Mouse (Mus musculus) retina, embryonic 14.5 days (tissue): ENCODE results near the gene Atf4.

Experiments used
- DNase-seq: peaks from one replicate; pipeline ENCODE4 v3.0.0-alpha.2; 2015; ENCODE audit warnings: low spot score

Atf4 gene

DNA sequence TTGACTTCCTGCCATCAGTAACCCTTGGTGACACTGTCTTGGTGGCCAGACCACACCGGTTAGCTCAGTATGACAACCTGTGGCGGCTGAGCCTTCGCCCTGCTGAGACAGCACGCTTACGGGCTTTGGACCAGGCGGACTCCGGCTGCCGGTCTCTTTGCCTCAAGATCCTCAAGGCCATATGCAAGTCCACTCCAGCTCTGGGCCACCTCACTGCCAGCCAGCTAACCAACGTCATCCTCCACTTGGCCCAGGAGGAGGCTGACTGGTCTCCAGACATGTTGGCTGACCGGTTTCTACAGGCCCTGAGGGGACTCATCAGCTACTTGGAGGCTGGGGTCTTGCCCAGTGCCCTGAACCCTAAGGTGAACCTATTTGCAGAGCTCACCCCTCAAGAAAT is 5.3 kb upstream of the Atf4 start:
- no peak for DNase-seq

DNA sequence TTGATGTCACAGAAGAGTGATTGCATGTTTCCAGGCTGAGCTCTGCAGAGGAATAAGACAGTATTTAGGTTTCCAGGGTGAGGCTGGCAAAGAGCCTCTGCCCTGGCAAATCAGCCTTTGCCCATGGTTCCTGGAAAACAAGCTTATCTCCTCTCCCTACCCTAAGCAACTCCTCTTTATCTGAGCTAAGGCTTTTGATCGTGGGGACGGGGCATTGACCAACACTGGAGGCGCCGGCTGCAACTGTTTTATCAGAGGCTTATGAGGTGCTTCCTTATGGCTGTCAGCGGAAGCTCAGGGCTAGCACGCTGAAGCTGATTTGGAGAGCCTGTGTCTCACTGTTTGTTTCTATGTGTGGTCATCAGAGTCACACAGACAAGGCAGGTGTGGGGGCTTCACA is 4.4 kb upstream of the Atf4 start:
- DNase-seq = no peak

DNA sequence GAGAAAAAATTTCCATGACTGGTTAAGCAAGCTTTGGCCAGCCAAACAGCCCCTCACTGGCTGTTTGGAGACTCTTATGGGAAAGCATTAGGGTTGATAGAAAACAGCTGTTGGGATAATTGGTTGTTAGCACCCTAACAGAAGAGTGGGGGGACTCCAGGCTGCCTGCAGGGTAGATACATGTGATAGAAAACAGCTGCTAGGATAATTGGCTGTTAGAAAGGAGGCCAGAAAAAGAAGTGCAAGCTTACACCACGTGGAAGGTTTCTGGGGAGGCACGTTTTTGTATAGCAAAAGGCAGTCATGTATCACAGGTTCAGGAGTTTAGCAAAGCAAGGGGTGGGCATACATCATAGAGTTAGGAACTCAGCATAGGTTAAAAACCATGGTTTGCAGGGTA is 1.5 kb upstream of the Atf4 start:
- no peak for DNase-seq

DNA sequence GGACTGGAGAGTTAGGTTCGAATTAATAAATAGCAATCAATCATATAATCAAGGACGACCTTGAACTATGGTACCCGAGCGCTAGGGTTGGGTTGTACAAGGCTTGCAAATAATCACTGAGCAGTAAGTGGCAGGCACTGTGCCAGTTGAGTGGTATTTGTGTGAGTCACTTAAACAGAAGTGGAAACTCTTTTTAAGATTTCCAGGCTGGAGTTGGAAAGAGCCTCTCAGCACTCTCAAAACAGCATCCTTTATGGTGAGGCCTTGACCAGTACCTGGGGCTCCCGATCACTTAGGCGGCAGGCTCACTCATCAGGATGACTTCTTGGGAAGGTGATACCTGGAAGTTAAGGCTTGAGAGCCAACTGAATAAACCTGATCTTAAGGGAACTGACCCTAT is 777 bp upstream of the Atf4 start:
- no peak for DNase-seq

DNA sequence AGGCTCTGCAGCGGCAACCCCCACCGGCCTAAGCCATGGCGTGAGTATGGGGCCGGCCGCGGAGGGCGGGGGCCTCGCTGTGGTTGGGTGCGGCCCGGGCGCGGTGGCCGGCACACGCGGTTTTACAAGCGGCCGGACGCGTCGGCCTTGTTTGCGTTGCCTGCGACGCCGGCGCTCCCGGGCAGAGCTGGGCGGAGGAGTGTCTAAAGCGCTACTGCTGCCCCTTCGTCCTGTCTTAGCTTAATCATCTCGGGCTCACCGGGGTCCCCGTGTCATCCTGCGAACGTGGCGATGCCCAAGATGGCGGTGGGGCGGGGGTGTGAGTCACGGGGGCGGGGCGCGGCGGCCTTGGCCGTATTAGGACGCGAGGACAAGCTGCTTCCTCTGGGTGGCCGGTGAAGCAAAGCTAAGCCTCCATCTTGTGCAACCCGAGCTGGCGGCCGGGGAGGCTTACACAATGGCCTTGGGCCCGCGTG is 700 bp downstream of the Atf4 start:
- DNase-seq = peak; percentile 83

DNA sequence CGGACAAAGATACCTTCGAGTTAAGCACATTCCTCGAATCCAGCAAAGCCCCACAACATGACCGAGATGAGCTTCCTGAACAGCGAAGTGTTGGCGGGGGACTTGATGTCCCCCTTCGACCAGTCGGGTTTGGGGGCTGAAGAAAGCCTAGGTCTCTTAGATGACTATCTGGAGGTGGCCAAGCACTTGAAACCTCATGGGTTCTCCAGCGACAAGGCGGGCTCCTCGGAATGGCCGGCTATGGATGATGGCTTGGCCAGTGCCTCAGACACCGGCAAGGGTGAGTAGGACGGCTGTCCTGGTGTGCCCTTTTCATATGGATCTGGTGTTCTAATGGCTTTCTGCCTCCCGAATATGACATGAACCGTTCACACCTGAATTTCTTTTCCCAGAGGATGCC is 1.3 kb downstream of the Atf4 start:
- DNase-seq = peak; percentile 14

DNA sequence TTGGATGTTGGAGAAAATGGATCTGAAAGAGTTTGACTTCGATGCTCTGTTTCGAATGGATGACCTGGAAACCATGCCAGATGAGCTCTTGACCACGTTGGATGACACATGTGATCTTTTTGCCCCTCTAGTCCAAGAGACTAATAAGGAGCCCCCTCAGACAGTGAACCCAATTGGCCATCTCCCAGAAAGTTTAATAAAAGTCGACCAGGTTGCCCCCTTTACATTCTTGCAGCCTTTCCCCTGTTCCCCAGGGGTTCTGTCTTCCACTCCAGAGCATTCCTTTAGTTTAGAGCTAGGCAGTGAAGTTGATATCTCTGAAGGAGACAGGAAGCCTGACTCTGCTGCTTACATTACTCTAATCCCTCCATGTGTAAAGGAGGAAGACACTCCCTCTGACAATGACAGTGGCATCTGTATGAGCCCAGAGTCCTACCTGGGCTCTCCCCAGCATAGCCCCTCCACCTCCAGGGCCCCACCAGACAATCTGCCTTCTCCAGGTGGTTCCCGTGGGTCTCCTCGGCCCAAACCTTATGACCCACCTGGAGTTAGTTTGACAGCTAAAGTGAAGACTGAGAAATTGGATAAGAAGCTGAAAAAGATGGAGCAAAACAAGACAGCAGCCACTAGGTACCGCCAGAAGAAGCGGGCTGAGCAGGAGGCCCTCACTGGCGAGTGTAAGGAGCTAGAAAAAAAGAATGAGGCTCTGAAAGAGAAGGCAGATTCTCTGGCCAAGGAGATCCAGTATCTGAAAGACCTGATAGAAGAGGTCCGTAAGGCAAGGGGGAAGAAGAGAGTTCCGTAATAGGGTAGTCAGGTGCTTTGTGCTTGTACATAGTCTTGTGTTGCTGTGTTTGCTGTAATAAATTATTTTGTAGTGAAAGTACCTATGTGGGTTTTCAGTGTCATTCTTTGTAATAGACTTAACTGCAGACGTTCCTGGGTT is 1.9 kb downstream of the Atf4 start:
- DNase-seq = no peak

GRCm38 (mm10) chr15:80257602-80258239 is 2.7 kb downstream of the Atf4 start:
- peak; percentile 19 for DNase-seq

- DNase-seq = peak; percentile 12
Observed at GRCm38 (mm10) chr15:80258240-80259170, 3.5 kb downstream of the Atf4 start.

- DNase-seq = no peak
Observed at GRCm38 (mm10) chr15:80259406-80260045, 4.5 kb downstream of the Atf4 start.

DNA sequence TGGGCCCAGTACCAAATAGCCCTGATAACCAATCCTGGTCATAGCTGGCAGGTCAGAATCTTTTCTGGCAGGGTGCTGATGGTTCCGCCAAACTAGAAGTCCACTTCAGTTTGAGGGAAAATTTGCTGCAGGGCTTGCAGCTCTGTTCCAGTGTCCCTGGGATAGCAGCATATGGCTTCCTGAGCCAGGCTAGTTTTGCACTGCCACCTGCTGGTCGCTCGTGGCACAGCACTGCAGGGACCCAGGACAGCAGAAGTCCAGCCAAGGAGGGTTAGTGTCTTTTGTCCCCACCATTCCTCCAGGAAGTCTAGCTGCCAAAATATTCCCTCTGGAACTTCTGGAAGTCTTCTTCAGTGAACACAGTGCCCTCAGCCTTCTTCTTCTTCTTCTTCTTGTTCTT is 5.7 kb downstream of the Atf4 start:
- peak; percentile 93 for DNase-seq

DNA sequence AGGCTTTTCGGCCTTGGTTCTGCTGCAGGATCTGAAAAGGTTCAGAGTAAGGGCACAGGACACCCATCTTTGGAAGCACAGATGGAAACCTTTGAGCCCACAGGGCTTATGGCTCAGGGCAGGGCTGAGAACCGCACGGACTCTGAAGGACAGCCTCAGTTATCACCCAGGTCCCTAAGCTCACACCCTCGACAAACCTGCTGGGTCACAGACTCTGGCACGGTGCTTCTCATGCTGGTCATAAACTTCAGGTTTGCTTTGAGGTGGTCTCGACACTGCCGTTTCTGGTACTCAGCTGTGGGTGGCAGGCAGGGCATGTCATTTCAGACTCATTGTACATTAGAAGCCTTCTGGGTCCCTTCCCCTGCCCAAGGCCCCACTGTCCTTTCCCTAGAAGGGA is 6.1 kb downstream of the Atf4 start:
- no peak for DNase-seq

GRCm38 (mm10) chr15:80263610-80264575 is 8.9 kb downstream of the Atf4 start, which contains the start of gene Rps19bp1:
Gene Rps19bp1 (minus strand): TSS chr15:80264315.
- peak; percentile 94 for DNase-seq

GRCm38 (mm10) chr15:80266281-80266680 is 11.3 kb downstream of the Atf4 start:
- DNase-seq = peak; percentile 95

GRCm38 (mm10) chr15:80271858-80272396 is 16.9 kb downstream of the Atf4 start:
- no peak for DNase-seq

DNA sequence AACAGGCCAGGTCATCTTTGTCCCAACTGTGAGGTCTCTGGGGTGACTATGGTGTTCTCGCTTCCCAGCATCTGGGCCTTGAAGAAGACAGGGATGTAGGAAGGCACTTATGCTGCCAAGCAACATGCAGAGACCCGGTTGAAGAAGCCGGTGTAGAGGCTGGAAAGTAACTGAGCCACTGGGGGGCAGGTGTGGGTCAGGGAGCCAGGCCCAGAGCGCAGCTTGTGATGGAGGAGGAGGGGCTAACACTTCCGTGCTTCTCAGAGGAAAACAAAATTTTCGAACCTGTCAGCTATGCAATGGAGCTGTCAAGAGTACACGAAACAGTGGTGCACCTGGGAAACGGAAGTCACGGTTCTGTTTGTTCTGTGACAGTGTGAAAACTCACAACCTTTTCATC is 22.1 kb downstream of the Atf4 start:
- DNase-seq = no peak

DNA sequence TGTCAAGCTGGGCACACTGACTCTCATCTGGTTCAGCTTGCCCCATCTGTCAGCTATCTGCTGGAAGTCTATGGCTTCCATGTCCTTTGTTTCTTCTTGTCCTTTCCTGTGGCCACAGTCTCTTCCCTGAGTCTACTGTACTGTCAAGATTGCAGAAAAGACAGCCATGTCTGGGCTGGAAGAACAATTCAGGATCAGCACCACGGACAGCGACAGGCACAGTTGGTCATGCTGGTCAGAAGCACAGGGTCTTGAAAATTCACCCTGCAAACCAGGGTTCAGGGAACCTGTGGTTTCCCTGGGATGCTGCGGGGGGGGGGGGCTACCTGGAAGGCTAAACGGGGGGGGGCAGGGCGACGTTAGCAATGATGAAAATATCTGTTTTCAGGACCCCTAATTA is 22.6 kb downstream of the Atf4 start:
- peak; percentile 87 for DNase-seq

DNA sequence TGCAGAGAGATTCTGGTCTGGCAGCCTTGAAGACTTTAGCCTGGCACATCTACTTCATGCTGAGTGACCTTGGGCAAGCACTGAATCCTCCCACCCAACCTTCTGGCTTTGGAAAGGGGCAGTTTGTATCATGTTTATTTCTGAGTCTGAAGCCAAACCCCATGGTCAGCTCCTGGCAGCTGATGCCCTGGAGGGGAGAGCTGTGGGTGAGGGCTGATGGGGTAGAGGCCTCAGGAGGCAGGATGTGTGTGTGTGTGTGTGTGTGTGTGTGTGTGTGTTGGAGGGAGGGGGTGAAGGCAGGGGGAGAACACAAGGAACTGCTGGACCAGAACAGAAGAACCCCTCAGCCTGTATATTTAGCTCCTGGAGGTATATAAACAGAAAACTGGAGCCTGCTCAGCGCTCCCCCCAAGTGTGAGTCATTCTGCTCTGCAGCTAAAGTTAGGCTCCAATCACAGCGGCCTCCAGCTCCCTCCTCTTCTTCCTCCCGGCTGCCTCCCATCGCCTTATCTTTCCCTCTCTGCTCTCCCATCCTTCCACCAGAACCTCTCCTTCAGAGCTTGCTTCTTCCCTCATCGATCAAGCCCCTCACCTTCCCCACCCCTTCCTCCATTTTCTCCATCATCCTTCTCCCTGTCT is 23.3 kb downstream of the Atf4 start:
- DNase-seq = no peak

- DNase-seq = no peak
Observed at GRCm38 (mm10) chr15:80279053-80279452, 24.1 kb downstream of the Atf4 start.

DNA sequence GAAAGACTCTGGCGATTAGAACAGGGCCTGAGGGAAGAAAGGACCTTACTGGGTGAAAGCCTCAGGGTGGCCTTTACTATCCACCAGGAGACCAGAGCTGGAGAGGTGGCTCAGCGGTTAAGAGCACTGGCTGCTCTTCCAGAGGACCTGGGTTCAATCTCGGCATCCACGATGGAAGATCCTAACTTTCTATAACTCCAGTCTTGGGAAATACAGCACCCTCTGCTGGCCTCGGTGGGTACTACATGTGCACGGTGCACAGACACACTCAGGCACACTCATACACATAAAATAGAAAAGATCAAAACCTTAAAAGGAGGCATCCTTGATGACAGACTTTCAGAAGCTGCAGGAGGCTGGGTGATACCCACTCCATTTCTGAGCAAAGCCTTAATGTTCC is 25.7 kb downstream of the Atf4 start:
- peak; percentile 76 for DNase-seq
